Mouse (Mus musculus) liver, embryonic 14.5 days (tissue): ENCODE measurements around the gene Lrrc8e.

ENCODE experiments used
- CTCF ChIP-seq: IDR thresholded peaks from 2 replicates; pipeline ENCODE4 v1.5.1; 2016; ENCODE audit warnings: antibody characterized with exemption, low read depth, control low read depth
- EP300 ChIP-seq: IDR thresholded peaks from 2 replicates; pipeline ENCODE4 v1.6.1; 2016; ENCODE audit warnings: antibody characterized with exemption, low read depth

GRCm38 (mm10) chr8:4193588-4193894, 33.1 kb upstream of the Lrrc8e start:
- no peak for TF ChIP-seq CTCF
- no peak for TF ChIP-seq EP300
